Mouse (Mus musculus): ENCODE measurements around the gene Ganab. TPM values are rescaled to one million over a fixed set of nuclear protein-coding genes. Genes with fewer than 3 reads are reported as not detected.
"Not testable (repeated sequence)": the region's sequence is repeated elsewhere in the genome, so short reads cannot be mapped to it uniquely, and the experiment has no call there.

The Ganab gene
- polyA plus RNA-seq, 1 experiment from 2014 or later = 151 TPM

GRCm38 (mm10) chr19:8870381-8870780 is 27.5 kb upstream of the Ganab start:
- not testable (repeated sequence) for H3K27ac ChIP-seq (ENCODE audit: low read length); ATAC-seq (ENCODE audit: low FRiP score, low TSS enrichment); H3K9ac ChIP-seq (replicated peaks; ENCODE audit: low read length); H3K27me3 ChIP-seq (ENCODE audit: insufficient read depth, low read length); H3K9me3 ChIP-seq (ENCODE audit: low read length)
- Histone ChIP-seq H3K4me3 (ENCODE audit: low read length) (peak overlapping the region; percentile 99; the same call in 1 of the 2 replicates), H3K4me1 (ENCODE audit: insufficient read depth, low read length) (peaks cover 10% of the 10 kb centered on the region), H3K4me2 (replicated peaks; ENCODE audit: low read depth, low read length) (peak overlapping the region; percentile 90), H3K36me3 (ENCODE audit: insufficient read depth, low read length) (peaks cover 21% of the 10 kb centered on the region)
- WGBS = 83% methylated on average over 3 of the region's 3 CpGs

DNA sequence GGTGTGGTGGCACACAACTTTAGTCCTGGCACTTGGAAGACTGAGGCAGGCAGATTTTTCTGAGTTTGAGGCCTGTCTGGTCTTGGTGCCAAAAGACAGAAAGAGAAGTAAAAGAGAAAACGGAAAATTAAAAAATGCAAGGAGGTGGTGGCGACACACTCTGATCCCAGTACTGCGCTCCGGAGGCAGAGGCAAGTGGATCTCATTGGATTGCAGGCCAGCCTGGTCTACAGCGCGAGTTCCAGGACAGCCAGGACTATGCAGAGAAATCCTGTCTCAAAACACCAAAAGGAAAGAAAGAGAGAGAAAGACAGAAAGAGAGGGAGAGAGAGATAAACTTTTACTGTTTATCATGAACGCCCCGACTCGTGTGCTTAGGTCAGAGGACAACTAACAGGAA is 27.0 kb upstream of the Ganab start:
- WGBS = 45% methylated on average over 9 of the region's 9 CpGs
- H3K9ac ChIP-seq (replicated peaks; ENCODE audit: low read length) = peak overlapping the region; percentile 99
- peaks cover 10% of the 10 kb centered on the region for H3K4me1 ChIP-seq (ENCODE audit: insufficient read depth, low read length)
- peak overlapping the region; percentile 81 for H3K27ac ChIP-seq (ENCODE audit: low read length)
- H3K36me3 ChIP-seq (ENCODE audit: insufficient read depth, low read length) = peaks cover 26% of the 10 kb centered on the region
- H3K27me3 ChIP-seq (ENCODE audit: insufficient read depth, low read length) = no peaks in the 10 kb centered on the region
- H3K4me2 ChIP-seq (replicated peaks; ENCODE audit: low read depth, low read length) = peak overlapping the region; percentile 90
- H3K9me3 ChIP-seq (ENCODE audit: low read length) = no peaks in the 10 kb centered on the region
- H3K4me3 ChIP-seq (ENCODE audit: low read length) = peak overlapping the region; percentile 99
- ATAC-seq (ENCODE audit: low FRiP score, low TSS enrichment) = no peak; the same call in 1 of the 2 replicates

GRCm38 (mm10) chr19:8871267-8872186 is 26.3 kb upstream of the Ganab start, which contains the start of gene Ubxn1:
Gene Ubxn1, plus strand, starts transcription at chr19:8871496.
- peak; percentile 96 for ATAC-seq (ENCODE audit: low FRiP score, low TSS enrichment)
- WGBS = under 1% methylated on average over 59 of the region's 59 CpGs
- Histone ChIP-seq H3K4me1 (ENCODE audit: insufficient read depth, low read length) (peaks cover 10% of the 10 kb centered on the region), H3K9me3 (ENCODE audit: low read length) (no peaks in the 10 kb centered on the region), H3K27ac (ENCODE audit: low read length) (peak within 1 kb of the TSS; percentile 89), H3K4me2 (replicated peaks; ENCODE audit: low read depth, low read length) (peak within 1 kb of the TSS; percentile 90), H3K27me3 (ENCODE audit: insufficient read depth, low read length) (no peaks in the 10 kb centered on the region), H3K4me3 (ENCODE audit: low read length) (peak within 1 kb of the TSS; percentile 99), H3K9ac (replicated peaks; ENCODE audit: low read length) (peak within 1 kb of the TSS; percentile 99), H3K36me3 (ENCODE audit: insufficient read depth, low read length) (peaks cover 31% of the 10 kb centered on the region)

- Histone ChIP-seq H3K9ac (replicated peaks; ENCODE audit: low read length) (peak overlapping the region; percentile 99), H3K4me3 (ENCODE audit: low read length) (peak overlapping the region; percentile 99), H3K9me3 (ENCODE audit: low read length) (no peaks in the 10 kb centered on the region), H3K36me3 (ENCODE audit: insufficient read depth, low read length) (peaks cover 35% of the 10 kb centered on the region), H3K27ac (ENCODE audit: low read length) (peak overlapping the region; percentile 89), H3K27me3 (ENCODE audit: insufficient read depth, low read length) (no peaks in the 10 kb centered on the region), H3K4me2 (replicated peaks; ENCODE audit: low read depth, low read length) (peak overlapping the region; percentile 90), H3K4me1 (ENCODE audit: insufficient read depth, low read length) (peaks cover 10% of the 10 kb centered on the region)
- WGBS = 64% methylated on average over 10 of the region's 10 CpGs
- ATAC-seq (ENCODE audit: low FRiP score, low TSS enrichment) = no peak
Observed at GRCm38 (mm10) chr19:8872266-8872840, 25.5 kb upstream of the Ganab start.

- 93% methylated on average over 7 of the region's 7 CpGs for WGBS
- no peak for ATAC-seq (ENCODE audit: low FRiP score, low TSS enrichment)
- peaks cover 45% of the 10 kb centered on the region for H3K36me3 ChIP-seq (ENCODE audit: insufficient read depth, low read length)
Observed at GRCm38 (mm10) chr19:8875031-8875430, 22.8 kb upstream of the Ganab start.

DNA sequence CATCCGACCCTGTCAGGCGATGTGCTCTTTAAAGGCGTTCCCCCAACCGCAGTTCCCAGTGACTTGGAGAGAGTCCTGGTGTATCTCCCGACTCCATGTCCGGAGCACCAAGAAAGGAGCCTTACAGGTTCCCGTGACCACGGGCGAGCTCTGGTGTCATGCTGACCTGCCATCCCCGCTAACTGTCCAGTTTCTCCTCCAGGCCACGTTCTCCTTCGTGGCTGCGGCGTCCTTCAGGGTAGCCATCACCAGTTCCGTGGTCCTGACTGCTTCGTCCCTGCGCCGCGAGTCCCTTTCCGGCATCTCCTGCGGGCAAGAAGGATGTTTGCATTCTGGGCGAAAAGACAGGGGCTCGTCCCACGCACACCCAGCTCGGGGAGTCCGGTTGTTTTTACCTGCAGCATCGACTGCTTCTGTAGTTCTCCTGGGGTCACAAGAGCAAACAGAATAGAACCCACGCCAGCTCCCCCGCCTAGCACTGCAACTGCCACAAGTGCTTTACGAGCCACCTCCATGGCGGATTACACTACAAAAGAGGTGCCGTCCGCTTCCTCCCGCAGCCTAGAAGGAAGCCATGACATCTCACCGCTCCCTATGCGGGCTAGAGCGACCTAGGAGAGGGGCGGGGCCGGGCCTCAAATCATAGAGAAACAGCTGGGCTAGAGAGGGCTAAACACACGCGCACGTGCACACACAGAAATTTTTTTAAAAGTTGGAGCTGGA is 17.4 kb upstream of the Ganab start, which contains the start of gene Uqcc3:
Gene Uqcc3, minus strand, starts transcription at position 613 of the 723 bp plus-strand sequence.
- peak within 1 kb of the TSS; percentile 83 for H3K4me2 ChIP-seq (replicated peaks; ENCODE audit: low read depth, low read length)
- peak within 1 kb of the TSS; percentile 92 for H3K4me3 ChIP-seq (ENCODE audit: low read length)
- H3K9me3 ChIP-seq (ENCODE audit: low read length) = no peaks in the 10 kb centered on the region
- ATAC-seq (ENCODE audit: low FRiP score, low TSS enrichment) = peak; percentile 98
- peak within 1 kb of the TSS; percentile 92 for H3K9ac ChIP-seq (replicated peaks; ENCODE audit: low read length)
- peaks cover 23% of the 10 kb centered on the region for H3K36me3 ChIP-seq (ENCODE audit: insufficient read depth, low read length)
- H3K27ac ChIP-seq (ENCODE audit: low read length) = peak within 1 kb of the TSS; percentile 87
- under 1% methylated on average over 42 of the region's 42 CpGs for WGBS
- H3K27me3 ChIP-seq (ENCODE audit: insufficient read depth, low read length) = no peaks in the 10 kb centered on the region
- peaks cover 10% of the 10 kb centered on the region for H3K4me1 ChIP-seq (ENCODE audit: insufficient read depth, low read length)

More at GRCm38 (mm10) chr19:8875031-8875430, 22.8 kb upstream of the Ganab start:
- Histone ChIP-seq H3K27ac (ENCODE audit: low read length) (no peak overlapping the region), H3K9ac (replicated peaks; ENCODE audit: low read length) (no peak overlapping the region), H3K4me3 (ENCODE audit: low read length) (no peak overlapping the region), H3K4me2 (replicated peaks; ENCODE audit: low read depth, low read length) (no peak overlapping the region), H3K9me3 (ENCODE audit: low read length) (no peaks in the 10 kb centered on the region), H3K4me1 (ENCODE audit: insufficient read depth, low read length) (peaks cover 17% of the 10 kb centered on the region), H3K27me3 (ENCODE audit: insufficient read depth, low read length) (no peaks in the 10 kb centered on the region)

DNA sequence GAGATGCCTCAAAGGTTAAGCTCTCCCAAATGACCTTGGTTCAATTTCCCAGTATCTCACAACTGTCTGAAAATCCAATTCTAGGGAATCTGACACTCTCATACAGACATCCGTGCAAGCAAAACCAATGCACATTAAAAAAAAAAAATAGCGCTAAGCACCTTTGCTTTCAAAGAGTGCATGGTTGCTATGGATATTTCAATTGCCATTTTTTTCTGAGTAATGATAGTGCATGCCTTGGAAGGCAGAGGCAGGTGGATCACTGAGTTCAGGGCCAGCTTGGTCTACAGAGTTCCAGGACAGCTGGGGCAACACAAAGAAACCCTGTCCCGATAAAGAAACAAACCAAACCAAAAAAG is 16.9 kb upstream of the Ganab start:
- H3K27ac ChIP-seq (ENCODE audit: low read length) = no peak overlapping the region
- whole genome bisulfite sequencing = 19% methylated on average over 3 of the region's 3 CpGs
- H3K9me3 ChIP-seq (ENCODE audit: low read length) = no peaks in the 10 kb centered on the region
- 0 out of 2 replicates have a peak, but pooled peaks have one; percentile 19 for ATAC-seq (ENCODE audit: low FRiP score, low TSS enrichment)
- H3K27me3 ChIP-seq (ENCODE audit: insufficient read depth, low read length) = no peaks in the 10 kb centered on the region
- H3K4me2 ChIP-seq (replicated peaks; ENCODE audit: low read depth, low read length) = peak overlapping the region; percentile 83
- peak overlapping the region; percentile 92 for H3K4me3 ChIP-seq (ENCODE audit: low read length)
- peak overlapping the region; percentile 92 for H3K9ac ChIP-seq (replicated peaks; ENCODE audit: low read length)
- peaks cover 10% of the 10 kb centered on the region for H3K4me1 ChIP-seq (ENCODE audit: insufficient read depth, low read length)
- peaks cover 18% of the 10 kb centered on the region for H3K36me3 ChIP-seq (ENCODE audit: insufficient read depth, low read length)

DNA sequence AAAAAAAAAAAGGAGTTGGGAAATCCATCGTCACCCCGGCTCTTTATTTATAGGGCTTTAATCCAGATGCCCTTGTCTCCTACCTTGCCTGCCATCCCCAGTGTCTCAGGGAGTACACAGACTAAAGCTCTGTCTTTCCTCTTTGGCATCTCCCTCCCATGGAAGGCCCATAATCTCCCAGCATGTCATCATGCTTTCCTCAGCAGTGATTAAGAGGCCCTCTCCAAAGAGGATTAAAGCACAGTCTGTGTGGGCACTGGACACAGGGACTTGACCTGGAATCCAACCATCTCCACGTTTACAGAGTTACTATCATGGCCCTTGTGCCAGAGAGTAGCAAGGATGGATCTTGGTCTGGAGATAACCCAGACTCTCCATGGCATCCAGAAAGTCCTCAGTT is 14.3 kb upstream of the Ganab start, which contains the start of the genes Lbhd1 and Gm49403:
Gene Lbhd1, plus strand, starts transcription at position 117 of the 400 bp plus-strand sequence.
Gene Gm49403, plus strand, starts transcription at position 315 of the 400 bp plus-strand sequence.
- Histone ChIP-seq H3K27ac (ENCODE audit: low read length) (no peak within 1 kb of the TSS), H3K27me3 (ENCODE audit: insufficient read depth, low read length) (no peaks in the 10 kb centered on the region), H3K9ac (replicated peaks; ENCODE audit: low read length) (no peak within 1 kb of the TSS), H3K4me1 (ENCODE audit: insufficient read depth, low read length) (peaks cover 18% of the 10 kb centered on the region), H3K36me3 (ENCODE audit: insufficient read depth, low read length) (no peaks in the 10 kb centered on the region), H3K4me3 (ENCODE audit: low read length) (no peak within 1 kb of the TSS), H3K4me2 (replicated peaks; ENCODE audit: low read depth, low read length) (no peak within 1 kb of the TSS), H3K9me3 (ENCODE audit: low read length) (no peaks in the 10 kb centered on the region)
- no peak for ATAC-seq (ENCODE audit: low FRiP score, low TSS enrichment)
- WGBS = 87% methylated on average over 3 of the region's 3 CpGs

- peaks cover 13% of the 10 kb centered on the region; the same call in 1 of the 2 replicates for H3K36me3 ChIP-seq (ENCODE audit: insufficient read depth, low read length)
- H3K9ac ChIP-seq (replicated peaks; ENCODE audit: low read length) = peak overlapping the region; percentile 92
- H3K4me3 ChIP-seq (ENCODE audit: low read length) = peak overlapping the region; percentile 81; the same call in 1 of the 2 replicates
- peak overlapping the region; percentile 88 for H3K4me2 ChIP-seq (replicated peaks; ENCODE audit: low read depth, low read length)
- no peak for ATAC-seq (ENCODE audit: low FRiP score, low TSS enrichment)
- peak overlapping the region; percentile 86 for H3K27ac ChIP-seq (ENCODE audit: low read length)
- no peaks in the 10 kb centered on the region for H3K9me3 ChIP-seq (ENCODE audit: low read length)
- WGBS = 54% methylated on average over 1 of the region's 1 CpGs
- peaks cover 17% of the 10 kb centered on the region for H3K4me1 ChIP-seq (ENCODE audit: insufficient read depth, low read length)
- no peaks in the 10 kb centered on the region for H3K27me3 ChIP-seq (ENCODE audit: insufficient read depth, low read length)
Observed at GRCm38 (mm10) chr19:8886916-8887584, 10.8 kb upstream of the Ganab start.
